ENCODE assay signal across 17 mouse cellular contexts in genomic region chr1:164235078-164235477, GRCm38 (mm10).
"Had no signal": no experiment of that assay in that cellular context is flagged by ENCODE, and none has a peak within 500 bp of the region (broad histone marks: within the 10 kb centered on the region; RNA-seq: fewer than 3 reads in every experiment).

No protein-coding gene starts in this region.

- H3K27ac ChIP-seq: limb, embryonic 12.5 days; macrophage; midbrain, embryonic 15.5 days; neural tube, embryonic 12.5 days; stomach, embryonic 15.5 days had no signal

- ATAC-seq: hindbrain, embryonic 16.5 days; inflammation-experienced regulatory T-cells, adult 6 months; intestine, postnatal 0 days; midbrain, embryonic 15.5 days had no signal

- H3K4me2 ChIP-seq: limb, embryonic 12.5 days; midbrain, embryonic 11.5 days; midbrain, embryonic 15.5 days; neural tube, embryonic 12.5 days; stomach, embryonic 15.5 days had no signal

- H3K9me3 ChIP-seq: limb, embryonic 12.5 days; megakaryocyte, embryonic 14.5 days; midbrain, embryonic 15.5 days; neural tube, embryonic 12.5 days; stomach, embryonic 15.5 days had no signal

- H3K4me1 ChIP-seq: limb, embryonic 12.5 days; midbrain, embryonic 15.5 days; neural tube, embryonic 12.5 days; stomach, embryonic 15.5 days had no signal

- H3K9ac ChIP-seq: limb, embryonic 12.5 days; midbrain, embryonic 15.5 days; neural tube, embryonic 12.5 days; stomach, embryonic 15.5 days had no signal

- H3K27me3 ChIP-seq: limb, embryonic 12.5 days; midbrain, embryonic 15.5 days; neural tube, embryonic 12.5 days; stomach, embryonic 15.5 days had no signal

- DNase-seq: kidney, adult 9 months; kidney, postnatal 25 days; layer of hippocampus, postnatal 36 days; lung, adult 2 months; lung, postnatal 10 days; right cerebral cortex, postnatal 14 days; thymus, postnatal 4 days had no signal

- H3K4me3 ChIP-seq: limb, embryonic 12.5 days; megakaryocyte, embryonic 14.5 days; midbrain, embryonic 15.5 days; neural tube, embryonic 12.5 days; stomach, embryonic 15.5 days had no signal

- H3K36me3 ChIP-seq: limb, embryonic 12.5 days; midbrain, embryonic 15.5 days; neural tube, embryonic 12.5 days; stomach, embryonic 15.5 days had no signal
